Mouse (Mus musculus) mouse embryonic stem cell (cell line): ENCODE results near the gene Ndufv1.
"Not testable (repeated sequence)": the region's sequence is repeated elsewhere in the genome, so short reads cannot be mapped to it uniquely, and the experiment has no call there.

Source experiments
- in situ Hi-C, 2 experiments: fragments of 300-500 bp; cut with MboI; formaldehyde crosslinking; loops; 1 replicate in 1 of 2; 3 replicates in 1 of 2; pipeline ENCODE4 v1.14.3; 2019 to 2020; ENCODE audit warnings: low sequenced_read_pairs in 2 of 2, low pct_unique_long_range_greater_than_20kb in 1 of 2, mixed read lengths in 1 of 2; ENCODE audit not compliant: unreplicated experiment in 1 of 2

Ndufv1 gene

GRCm38 (mm10) chr19:3990804-3991203 lies 21.8 kb downstream of the Ndufv1 start:
- in situ Hi-C loops, result no loop called here

DNA sequence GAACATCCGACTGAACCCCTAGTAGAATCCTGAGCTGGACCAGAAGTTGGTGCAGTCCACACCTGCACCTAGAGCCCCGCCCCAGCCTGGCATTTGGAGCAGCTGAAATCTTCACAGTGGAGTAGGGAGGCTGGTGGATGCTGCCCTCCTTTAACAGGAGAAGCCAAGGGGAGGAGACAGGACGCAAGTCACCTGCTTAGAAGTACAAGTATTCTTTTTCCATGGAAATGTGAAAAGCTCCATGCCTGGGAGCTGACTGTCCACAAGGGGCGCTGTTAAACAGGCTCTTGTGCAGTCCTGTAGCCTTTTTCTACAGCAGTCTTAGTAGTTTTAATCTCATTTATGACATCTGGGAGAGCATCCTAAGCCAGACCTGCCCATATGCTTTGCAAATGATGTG lies 23.9 kb downstream of the Ndufv1 start:
- in situ Hi-C loops, result no loop called here

GRCm38 (mm10) chr19:3988066-3988465 lies 24.5 kb downstream of the Ndufv1 start:
- in situ Hi-C loops, result no loop called here

DNA sequence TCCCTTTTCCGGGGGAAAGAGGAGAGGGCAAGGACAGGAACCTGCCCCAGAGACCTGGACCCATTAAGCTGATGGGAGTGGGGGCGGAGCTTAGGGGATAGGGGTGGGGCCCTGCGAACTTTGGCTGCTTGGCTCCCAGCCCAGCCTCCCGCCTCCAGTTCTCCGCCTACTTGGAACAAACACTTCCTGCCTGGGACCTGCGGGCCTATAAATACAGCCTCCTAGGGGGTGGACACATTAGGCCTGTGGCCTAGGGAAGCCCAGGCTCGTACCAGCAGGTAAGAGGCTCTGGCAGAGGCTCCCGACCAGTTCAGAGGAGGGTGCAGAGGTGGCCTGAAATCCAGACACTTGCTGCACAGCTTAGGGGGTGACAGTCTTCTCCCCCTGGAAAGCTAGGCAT lies 26.3 kb downstream of the Ndufv1 start, which contains the start of gene Acy3:
Acy3 (plus strand) TSS at position 237 of the 400 bp plus-strand sequence.
- in situ Hi-C loops, result no loop called here

GRCm38 (mm10) chr19:3985261-3985681 lies 27.3 kb downstream of the Ndufv1 start:
- in situ Hi-C loops, result no loop called here

DNA sequence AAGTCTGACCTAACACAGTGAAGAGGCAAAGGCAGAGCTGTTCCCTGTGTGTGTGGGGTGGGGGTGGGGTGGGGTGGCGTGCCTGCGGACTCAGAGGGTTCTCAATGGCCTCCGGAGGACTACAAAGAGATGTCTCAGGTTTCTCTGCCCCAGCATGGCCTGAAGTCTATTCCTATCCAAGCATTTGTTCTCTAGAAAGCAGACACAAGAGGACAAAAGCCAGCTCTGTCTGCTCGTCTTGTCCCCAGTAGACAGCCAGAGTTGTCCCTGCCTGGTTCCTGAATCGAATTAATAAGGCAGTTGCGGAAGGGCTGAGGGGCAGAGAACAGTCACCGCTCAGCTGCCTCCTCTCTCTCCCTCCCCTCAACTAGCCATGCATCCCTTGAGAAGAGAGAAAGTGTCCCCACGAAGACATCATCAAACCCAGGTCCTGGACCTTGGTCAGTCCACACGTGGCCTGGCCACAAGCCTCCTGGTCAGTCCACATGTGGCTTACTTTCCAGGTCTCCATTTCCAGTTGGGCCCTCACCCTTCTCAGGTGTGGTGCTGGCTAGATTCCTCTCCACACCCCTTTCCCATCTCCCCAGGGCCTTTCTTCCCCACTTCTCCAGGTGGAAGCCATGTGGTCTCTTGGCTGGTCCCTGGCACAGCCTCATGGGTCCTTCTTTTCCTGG lies 28.9 kb downstream of the Ndufv1 start:
- in situ Hi-C loops, result no loop called here

- in situ Hi-C loops, result no loop called here
Observed at GRCm38 (mm10) chr19:3980917-3981316, 31.7 kb downstream of the Ndufv1 start.

- in situ Hi-C loops, result no loop called here
Observed at GRCm38 (mm10) chr19:3980309-3980708, 32.3 kb downstream of the Ndufv1 start.

- in situ Hi-C loops, result no loop called here
Observed at GRCm38 (mm10) chr19:3975866-3976265, 36.7 kb downstream of the Ndufv1 start.

GRCm38 (mm10) chr19:3974608-3975007 lies 38.0 kb downstream of the Ndufv1 start:
- in situ Hi-C loops, result not testable (repeated sequence)

DNA sequence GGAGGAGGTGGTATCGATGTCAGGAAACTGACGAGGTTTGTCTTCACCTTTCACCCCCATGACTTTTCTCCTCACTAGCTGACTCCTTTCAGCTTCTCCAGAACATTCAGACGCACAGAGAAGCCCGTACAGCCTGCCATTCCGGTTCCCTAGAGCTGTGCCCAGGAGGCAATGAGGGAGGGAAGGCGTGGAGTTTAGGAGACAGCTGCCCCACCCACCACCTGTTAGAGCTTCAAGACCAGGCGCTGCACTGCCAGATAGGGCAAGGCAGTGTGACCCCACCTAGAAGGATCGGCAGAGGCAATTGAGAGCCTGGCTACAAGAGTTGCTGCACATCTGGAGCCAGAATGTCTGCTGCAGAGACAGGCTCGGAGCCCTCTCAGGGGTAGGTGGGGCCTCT lies 40.4 kb downstream of the Ndufv1 start, which contains the start of gene Aldh3b2:
Aldh3b2 (plus strand) TSS at position 100 of the 400 bp plus-strand sequence.
- in situ Hi-C loops, result no loop called here

DNA sequence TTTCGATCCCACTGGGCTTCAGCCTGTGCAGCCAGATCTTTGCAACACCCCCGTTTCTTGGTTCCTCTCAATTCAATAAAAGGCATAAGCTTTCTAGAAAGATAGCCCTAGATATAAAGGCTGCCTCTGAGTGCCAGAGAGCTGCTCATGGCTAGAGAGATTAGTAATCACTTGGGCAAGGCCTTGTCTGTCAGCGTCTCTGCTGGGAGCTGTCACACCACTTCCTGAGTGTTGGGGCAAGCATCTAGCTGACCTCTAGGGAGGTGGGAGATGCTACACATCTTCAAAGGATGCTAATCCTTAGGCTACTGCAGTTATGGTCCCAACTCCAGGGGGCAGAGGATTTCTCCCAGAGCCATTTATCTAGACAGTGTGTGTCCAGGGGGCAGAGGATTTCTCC lies 45.3 kb downstream of the Ndufv1 start:
- in situ Hi-C loops, result no loop called here

- in situ Hi-C loops, result no loop called here
Observed at GRCm38 (mm10) chr19:3966330-3967075, 46.1 kb downstream of the Ndufv1 start.

- in situ Hi-C loops, result no loop called here
Observed at GRCm38 (mm10) chr19:3964030-3964429, 48.6 kb downstream of the Ndufv1 start.

DNA sequence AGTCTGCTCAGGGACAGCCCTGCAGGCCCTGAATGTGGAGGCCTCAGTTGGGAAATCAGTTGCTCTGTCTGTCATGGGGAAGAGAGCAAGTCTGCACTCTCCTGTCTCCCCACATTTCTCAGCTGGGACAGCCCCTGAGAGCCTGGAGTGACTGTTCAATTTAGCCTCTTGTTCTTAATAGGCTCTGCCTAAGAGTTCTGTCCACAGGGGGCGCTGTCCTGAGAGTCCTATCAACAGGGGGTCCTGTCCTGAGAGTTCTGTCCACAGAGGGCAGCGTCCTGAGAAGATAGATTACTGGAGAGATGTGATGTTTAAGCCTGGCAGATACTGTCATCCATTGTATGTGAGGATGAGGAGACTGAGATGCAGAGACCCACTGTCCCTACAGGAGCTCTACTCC lies 50.1 kb downstream of the Ndufv1 start:
- in situ Hi-C loops, result no loop called here

DNA sequence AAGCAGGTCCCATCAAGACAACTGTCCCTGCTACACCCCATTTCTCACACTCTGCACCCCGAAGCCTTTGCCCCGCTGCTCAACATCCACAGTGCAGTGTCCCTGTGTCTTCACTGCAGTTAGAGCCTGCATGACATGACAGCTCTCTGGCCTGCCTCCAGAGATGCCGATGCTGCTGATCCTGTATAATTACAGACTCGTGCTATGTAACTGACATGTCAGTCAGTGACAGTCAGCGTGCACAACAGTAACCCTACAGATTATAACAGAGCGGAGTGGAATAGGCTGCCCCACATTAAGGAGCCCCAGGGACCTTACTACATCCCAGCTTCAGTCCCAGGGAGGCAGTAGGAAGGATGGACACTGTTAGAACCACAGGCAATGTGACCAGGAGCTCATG lies 50.8 kb downstream of the Ndufv1 start:
- in situ Hi-C loops, result not testable (repeated sequence)

GRCm38 (mm10) chr19:3960211-3960610 lies 52.4 kb downstream of the Ndufv1 start:
- in situ Hi-C loops, result no loop called here

GRCm38 (mm10) chr19:3959030-3959429 lies 53.6 kb downstream of the Ndufv1 start:
- in situ Hi-C loops, result no loop called here

- in situ Hi-C loops, result no loop called here
Observed at GRCm38 (mm10) chr19:3958470-3958869, 54.1 kb downstream of the Ndufv1 start, which contains the start of gene Aldh3b3. Gene Aldh3b3 (plus strand): TSS chr19:3958645.
